Mouse (Mus musculus): Measurements from ENCODE around the gene Rab44.

GRCm38 (mm10) chr17:29180406-29181127 lies 66.6 kb downstream of the Rab44 start:
- TF ChIP-seq CTCF (IDR thresholded peaks at IDR 0.05; ENCODE audit: low read depth) (no peak), EP300 (IDR thresholded peaks at IDR 0.05; ENCODE audit: low read depth) (no peak)
